Mouse (Mus musculus): ENCODE results near the gene Slc20a1.

Slc20a1 gene

GRCm38 (mm10) chr2:129186291-129186919, 12.2 kb upstream of the Slc20a1 start:
- no peak for DNase-seq (ENCODE audit: low read depth, low spot score)

- DNase-seq (ENCODE audit: low read depth, low spot score) = no peak
Measured at GRCm38 (mm10) chr2:129192392-129193150, 6.0 kb upstream of the Slc20a1 start.

- no peak for DNase-seq (ENCODE audit: low read depth, low spot score)
Measured at GRCm38 (mm10) chr2:129196317-129196716, 2.2 kb upstream of the Slc20a1 start.

GRCm38 (mm10) chr2:129197197-129197596, 1.4 kb upstream of the Slc20a1 start:
- no peak for DNase-seq (ENCODE audit: low read depth, low spot score)

- DNase-seq (ENCODE audit: low read depth, low spot score) = no peak
Measured at GRCm38 (mm10) chr2:129197843-129198435, 625 bp upstream of the Slc20a1 start.

DNA sequence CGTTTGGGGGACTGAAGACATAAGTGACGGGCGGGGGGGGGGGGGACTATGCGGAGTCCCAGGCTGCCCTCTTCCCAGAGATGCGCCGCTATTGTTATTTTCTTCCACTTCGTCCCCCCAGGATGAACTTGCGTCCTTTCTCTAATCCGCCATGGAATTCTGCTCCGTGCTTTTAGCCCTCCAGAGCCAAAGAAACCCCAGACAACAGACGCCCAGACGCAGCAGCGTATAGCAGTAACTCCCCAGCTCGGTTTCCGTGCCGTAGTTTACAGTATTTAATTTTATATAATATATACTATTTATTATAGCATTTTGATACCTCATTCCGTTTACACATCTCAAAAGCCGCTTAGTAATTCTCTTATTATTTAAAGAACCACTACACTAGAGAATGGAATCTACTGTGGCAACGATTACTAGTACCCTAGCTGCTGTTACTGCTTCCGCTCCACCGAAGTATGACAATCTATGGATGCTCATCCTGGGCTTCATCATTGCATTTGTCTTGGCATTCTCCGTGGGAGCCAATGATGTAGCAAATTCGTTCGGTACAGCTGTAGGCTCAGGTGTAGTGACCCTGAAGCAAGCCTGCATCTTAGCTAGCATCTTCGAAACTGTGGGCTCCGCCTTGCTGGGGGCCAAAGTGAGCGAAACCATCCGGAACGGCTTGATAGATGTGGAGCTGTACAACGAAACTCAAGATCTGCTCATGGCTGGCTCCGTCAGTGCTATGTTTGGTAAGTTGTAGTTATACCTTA, 943 bp downstream of the Slc20a1 start:
- DNase-seq (ENCODE audit: low read depth, low spot score) = no peak

DNA sequence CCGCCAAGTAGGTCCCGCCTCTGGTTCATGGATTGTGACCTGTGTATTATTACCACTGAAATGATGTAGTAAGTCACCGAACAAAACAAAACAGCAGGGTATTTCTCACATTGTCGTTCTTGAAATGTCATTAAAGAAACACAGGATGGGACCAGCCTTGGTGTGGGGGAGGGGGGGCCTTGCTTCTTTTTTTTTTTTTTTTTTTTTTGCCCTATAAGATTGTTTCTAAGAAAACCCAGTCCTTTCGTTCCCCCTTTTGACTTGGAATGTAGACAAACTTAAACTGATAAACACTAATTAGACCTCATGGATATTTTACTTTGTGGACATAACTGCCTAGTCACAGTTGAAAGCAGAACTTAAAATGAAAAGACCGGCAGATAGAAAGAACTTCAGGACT, 6.4 kb downstream of the Slc20a1 start:
- DNase-seq (ENCODE audit: low read depth, low spot score) = no peak

DNA sequence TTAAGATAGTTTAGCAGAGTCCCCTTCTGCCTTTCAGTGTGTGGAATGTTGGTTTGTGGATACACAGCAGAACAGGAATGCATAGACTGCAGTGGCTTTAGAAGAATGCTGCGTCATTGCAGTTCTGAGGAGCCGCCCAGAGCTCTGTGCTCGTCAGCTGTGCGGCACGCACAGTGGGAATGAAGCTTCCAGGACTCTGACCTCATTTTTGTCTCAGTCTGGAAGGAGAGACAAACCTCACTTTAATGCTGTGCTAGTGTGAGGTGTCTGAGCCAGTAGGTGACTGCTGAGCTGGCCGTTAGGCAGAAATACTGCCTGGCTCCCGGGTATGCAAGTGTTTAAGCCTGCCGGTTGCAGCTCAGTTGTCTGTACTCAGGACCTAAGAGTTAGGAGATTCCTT, 8.3 kb downstream of the Slc20a1 start:
- no peak for DNase-seq (ENCODE audit: low read depth, low spot score)

- DNase-seq (ENCODE audit: low read depth, low spot score) = no peak
Measured at GRCm38 (mm10) chr2:129208181-129208746, 9.7 kb downstream of the Slc20a1 start.

GRCm38 (mm10) chr2:129210089-129210749, 11.7 kb downstream of the Slc20a1 start:
- DNase-seq (ENCODE audit: low read depth, low spot score) = no peak

DNA sequence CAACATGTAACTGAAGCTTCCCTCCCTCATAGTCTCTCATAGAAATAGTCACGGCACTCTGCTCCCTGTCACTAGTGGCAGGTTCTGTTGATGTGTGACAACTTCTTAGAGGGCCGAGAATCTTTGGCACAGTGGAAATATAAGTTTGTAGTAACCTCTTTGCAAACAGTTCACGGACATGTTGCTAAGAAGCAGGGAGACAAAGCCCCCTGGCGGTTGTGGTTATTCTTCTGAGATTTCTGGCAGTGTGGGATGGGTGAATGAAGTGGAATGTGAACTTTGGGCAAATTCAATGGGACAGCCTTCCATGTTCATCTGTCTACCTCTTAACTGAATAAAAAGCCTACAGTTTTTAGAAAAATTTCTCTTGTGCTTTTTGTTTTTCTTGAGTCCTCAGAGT, 12.7 kb downstream of the Slc20a1 start:
- no peak for DNase-seq (ENCODE audit: low read depth, low spot score)

DNA sequence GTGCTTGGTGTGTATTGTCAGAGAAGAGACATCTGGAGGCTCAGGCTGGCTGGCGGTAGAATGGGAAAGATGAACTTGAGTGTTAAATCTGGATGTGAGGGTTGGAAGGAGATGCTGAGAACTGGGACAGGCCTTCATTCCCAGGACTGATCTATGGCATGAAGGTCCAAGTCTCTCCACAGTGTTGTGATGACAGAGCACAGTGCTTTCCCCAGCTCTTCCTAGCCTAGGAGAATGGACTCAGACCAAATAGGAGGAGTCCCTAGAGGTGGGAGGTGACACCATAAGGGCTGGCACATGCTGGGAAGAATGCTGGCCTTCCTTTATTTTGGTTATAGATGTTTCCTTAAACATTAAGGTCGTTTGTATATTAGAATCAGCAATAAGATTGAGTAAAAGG, 13.4 kb downstream of the Slc20a1 start:
- no peak for DNase-seq (ENCODE audit: low read depth, low spot score)

DNA sequence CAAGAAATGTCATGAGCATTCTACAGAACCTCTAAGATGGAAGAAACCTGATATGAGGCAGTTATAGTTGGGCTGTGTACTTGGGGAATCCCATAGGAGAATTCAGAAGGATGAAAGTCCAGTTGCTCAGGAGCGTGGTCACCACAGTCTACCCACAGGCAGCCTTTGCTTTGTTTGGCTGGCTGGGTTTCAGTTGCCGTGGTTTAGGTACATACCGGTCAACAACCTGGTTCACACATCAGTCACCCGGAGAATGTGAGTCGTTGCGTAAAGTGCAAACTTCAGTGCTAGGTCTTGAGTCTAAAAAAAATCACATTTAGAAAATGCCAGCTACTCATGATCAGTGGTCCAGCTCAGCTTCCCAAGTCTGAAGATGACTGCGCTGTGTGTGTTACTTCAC, 14.0 kb downstream of the Slc20a1 start:
- no peak for DNase-seq (ENCODE audit: low read depth, low spot score)

- DNase-seq (ENCODE audit: low read depth, low spot score) = no peak
Measured at GRCm38 (mm10) chr2:129214774-129215173, 16.2 kb downstream of the Slc20a1 start.

DNA sequence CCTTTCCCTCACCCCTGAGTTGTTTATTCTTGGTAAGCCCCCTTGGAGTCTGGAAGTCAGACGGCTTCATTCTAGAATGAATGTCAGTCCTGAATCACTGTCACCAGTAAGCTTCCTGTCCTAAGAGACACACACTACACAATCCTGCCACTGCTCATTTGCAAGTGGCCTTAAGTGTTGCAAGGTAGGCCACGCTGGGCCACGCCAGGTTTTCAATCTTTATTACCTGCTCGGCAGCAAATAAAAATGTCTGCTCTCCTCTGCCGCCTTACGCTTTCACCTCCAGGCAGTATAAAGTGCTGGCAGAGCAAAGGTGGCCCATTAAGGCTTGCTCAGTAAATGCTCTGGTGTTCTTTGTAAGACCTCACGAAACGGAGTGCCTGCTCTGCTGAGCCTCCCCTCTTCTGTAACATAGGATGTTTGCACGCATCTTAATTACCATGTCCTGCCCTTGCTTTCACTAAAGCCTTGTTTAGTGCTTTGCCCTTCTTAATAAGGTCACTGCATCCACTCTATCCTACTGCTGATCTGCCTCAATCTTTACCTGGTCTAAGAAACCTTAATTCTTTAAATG, 19.1 kb downstream of the Slc20a1 start:
- peak; percentile 21 for DNase-seq (ENCODE audit: low read depth, low spot score)

GRCm38 (mm10) chr2:129218537-129219105, 20.1 kb downstream of the Slc20a1 start:
- no peak for DNase-seq (ENCODE audit: low read depth, low spot score)

DNA sequence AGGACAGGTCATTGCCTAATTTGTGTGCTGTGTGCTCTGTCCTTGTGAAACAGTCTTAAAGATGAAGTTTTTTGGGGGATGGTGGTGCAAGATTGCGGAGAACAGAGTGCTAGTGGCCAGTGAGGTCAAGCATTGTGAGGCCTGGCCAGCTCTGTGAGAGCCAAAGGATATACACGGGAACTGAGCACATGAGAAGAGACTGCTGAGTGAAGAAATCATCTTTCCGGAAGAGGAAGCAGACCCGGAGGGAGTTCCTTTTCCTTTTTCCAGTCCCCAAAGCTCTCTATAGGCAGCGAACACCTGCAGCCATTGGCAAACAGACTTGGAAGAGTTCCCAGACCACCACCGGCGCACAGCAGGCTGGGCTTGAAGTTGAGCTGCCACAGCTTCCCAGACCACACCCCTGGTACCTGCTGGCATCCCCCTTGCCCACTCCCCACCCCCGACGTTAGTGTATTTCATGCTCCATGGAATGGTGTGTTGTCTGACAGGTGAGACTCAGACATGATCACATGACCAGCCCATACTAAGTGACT, 22.6 kb downstream of the Slc20a1 start:
- no peak for DNase-seq (ENCODE audit: low read depth, low spot score)

DNA sequence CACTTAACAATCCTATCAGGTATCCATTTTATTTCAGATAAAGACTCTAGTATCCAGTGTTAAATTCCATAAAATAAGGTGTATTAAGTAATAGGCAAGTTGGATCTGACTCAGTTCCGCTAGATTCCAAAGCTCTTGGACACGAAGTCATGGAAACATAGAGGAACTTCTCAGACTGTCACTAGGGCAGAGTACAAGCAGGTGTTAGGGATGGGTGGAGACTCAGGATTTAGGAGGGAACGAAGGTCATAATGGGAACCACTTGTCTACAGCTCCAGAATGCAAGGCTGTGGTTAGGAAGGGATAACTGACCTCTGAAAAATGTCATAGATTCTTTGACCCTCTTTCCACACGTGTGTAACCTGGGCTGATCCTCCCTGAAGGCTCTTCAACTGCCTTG, 25.6 kb downstream of the Slc20a1 start:
- no peak for DNase-seq (ENCODE audit: low read depth, low spot score)

GRCm38 (mm10) chr2:129225251-129225819, 26.8 kb downstream of the Slc20a1 start:
- DNase-seq (ENCODE audit: low read depth, low spot score) = no peak

- DNase-seq (ENCODE audit: low read depth, low spot score) = no peak
Measured at GRCm38 (mm10) chr2:129226296-129226851, 27.8 kb downstream of the Slc20a1 start.
